Mouse (Mus musculus) embryonic facial prominence, embryonic 10.5 days (tissue): Measurements from ENCODE around the gene Rassf4. TPM values are rescaled to one million over a fixed set of nuclear protein-coding genes. Genes with fewer than 3 reads are reported as not detected.

Source experiments
- DNase-seq: peaks from one replicate; pipeline ENCODE4 v3.0.0-alpha.2; 2017; ENCODE audit warnings: low spot score
- H3K27ac ChIP-seq: fragments of 300-500 bp; sonication (generic); replicated peaks from 2 replicates; pipeline ENCODE4 v1.5.1; 2016; ENCODE audit warnings: mild to moderate bottlenecking
- H3K27me3 ChIP-seq: fragments of 300-500 bp; sonication (generic); replicated peaks from 2 replicates; pipeline ENCODE4 v1.6.1; 2016; ENCODE audit warnings: low read depth, mild to moderate bottlenecking; ENCODE audit not compliant: poor library complexity, severe bottlenecking
- H3K36me3 ChIP-seq: fragments of 300-500 bp; sonication (generic); replicated peaks from 2 replicates; pipeline ENCODE4 v1.6.1; 2016; ENCODE audit warnings: mild to moderate bottlenecking, moderate library complexity
- H3K4me1 ChIP-seq: fragments of 300-500 bp; sonication (generic); 2 replicates; pipeline ENCODE4 v1.6.1; 2016
- H3K4me3 ChIP-seq: fragments of 300-500 bp; sonication (generic); 2 replicates; pipeline ENCODE4 v1.5.1; 2016; ENCODE audit warnings: mild to moderate bottlenecking, moderate library complexity
- H3K9me3 ChIP-seq: fragments of 300-500 bp; sonication (generic); 2 replicates; pipeline ENCODE4 v1.6.1; 2016; ENCODE audit warnings: mild to moderate bottlenecking
- WGBS: fragments of 180-500 bp; shearing (Covaris S2); methylation state at CpG from one replicate; pipeline ENCODE4 v1.1.7; 2016; 5-methylcytosine and 5-hydroxymethylcytosine counted together
- polyA plus RNA-seq: library from polyadenylated mRNA; unstranded; fragments of >200 nt; fragmentation: Nextera tagmentation; extraction: Ambion mirVana; gene quantifications from 2 replicates; pipeline ENCODE4 v1.2.1, GENCODE M21; 2016

Gene Rassf4
- polyA plus RNA-seq, 1 experiment from 2014 or later = 12.8 TPM

DNA sequence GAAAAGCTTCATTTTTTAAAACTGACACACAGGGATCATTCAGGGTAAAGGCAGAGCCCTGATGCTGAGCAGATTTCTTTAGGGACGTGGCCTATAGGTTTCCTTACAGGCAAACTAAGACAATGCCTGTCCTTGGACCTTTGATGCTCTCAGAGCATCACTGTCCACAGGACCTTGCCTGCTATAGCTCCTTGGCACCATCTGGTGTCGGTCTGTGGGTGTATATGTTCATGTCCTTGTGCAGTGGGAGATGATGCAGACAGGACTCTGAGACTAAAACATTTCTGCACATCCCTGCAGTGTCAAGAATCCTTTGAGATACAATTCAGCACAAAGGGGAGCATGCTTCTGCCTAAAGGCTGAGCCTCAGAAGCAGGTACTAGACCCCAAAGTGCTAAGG, 23.7 kb upstream of the Rassf4 start:
- no peak overlapping the region for H3K27ac ChIP-seq
- H3K4me1 ChIP-seq = 0 out of 2 replicates have a peak, but pooled peaks cover 4% of the 10 kb centered on the region
- no peaks in the 10 kb centered on the region for H3K36me3 ChIP-seq
- no peaks in the 10 kb centered on the region for H3K9me3 ChIP-seq
- 59% methylated on average over 2 of the region's 2 CpGs for WGBS
- DNase-seq = no peak
- no peak overlapping the region for H3K4me3 ChIP-seq
- no peaks in the 10 kb centered on the region for H3K27me3 ChIP-seq

DNA sequence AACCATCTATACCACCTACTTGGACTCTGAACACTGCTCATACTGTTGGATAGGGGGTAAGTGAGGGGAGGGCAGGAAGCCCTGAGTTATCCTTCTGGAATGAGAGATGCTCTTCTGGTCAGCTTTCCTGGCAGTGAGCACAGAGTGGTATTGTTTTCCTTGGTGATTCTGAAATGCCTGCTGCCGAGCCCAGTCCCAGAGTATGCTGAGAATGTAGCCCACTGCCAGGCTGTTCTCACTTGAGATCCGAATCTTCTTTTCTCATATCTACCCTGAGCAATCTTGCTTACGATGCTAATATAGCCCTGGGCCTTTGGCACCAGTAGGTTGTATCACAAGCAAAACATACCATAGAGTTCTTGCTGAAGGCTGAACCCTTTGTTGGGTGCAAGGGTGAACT, 20.6 kb upstream of the Rassf4 start:
- no peak for DNase-seq

DNA sequence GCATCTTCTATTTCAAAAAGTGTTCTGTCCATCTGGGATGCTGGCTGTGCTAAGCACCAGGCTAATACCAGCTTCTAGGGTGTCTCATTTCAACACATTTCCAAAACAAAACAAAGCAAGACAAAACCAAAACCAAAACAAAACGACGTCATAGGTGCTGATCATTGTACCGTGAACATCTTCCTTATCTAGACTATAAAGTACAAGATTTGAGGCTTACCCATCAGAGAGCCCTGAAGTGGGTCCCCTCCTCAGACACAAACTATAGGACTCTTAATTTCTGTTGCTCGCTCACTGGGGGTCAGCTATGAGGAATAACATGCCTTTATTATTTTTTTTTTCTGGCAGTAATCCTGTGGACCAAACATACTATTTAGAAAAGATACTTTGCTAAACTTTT, 19.9 kb upstream of the Rassf4 start:
- Histone ChIP-seq H3K9me3 (no peaks in the 10 kb centered on the region), H3K4me3 (no peak overlapping the region), H3K36me3 (no peaks in the 10 kb centered on the region), H3K27ac (no peak overlapping the region), H3K4me1 (no peaks in the 10 kb centered on the region), H3K27me3 (no peaks in the 10 kb centered on the region)
- 78% methylated on average over 4 of the region's 4 CpGs for WGBS
- DNase-seq = no peak

More for the DNA sequence above, 20.6 kb upstream of the Rassf4 start:
- Histone ChIP-seq H3K27me3 (no peaks in the 10 kb centered on the region), H3K9me3 (no peaks in the 10 kb centered on the region), H3K4me1 (no peaks in the 10 kb centered on the region), H3K4me3 (no peak overlapping the region), H3K36me3 (no peaks in the 10 kb centered on the region), H3K27ac (no peak overlapping the region)
- WGBS = 70% methylated on average over 3 of the region's 3 CpGs

DNA sequence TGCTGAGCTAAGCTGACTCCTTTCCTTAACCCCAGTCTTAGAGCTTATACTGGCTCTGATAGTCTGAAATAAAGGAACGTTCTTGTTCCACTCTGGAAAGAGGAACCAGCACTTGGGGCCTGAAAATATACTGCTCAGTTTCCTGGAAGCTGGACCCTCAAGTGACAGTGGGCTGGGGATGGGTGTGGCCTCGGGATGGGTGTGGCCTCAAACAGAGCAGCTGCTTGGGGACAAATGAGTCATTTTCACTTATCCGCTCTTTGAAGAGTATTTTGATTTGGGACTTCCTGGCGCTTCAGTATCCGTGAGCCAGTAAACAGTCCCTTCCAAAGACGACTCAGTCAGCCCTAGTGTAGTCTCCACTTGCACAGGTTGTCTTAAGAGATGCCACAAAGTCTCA, 8.6 kb upstream of the Rassf4 start:
- H3K9me3 ChIP-seq = no peaks in the 10 kb centered on the region
- WGBS = 48% methylated on average over 6 of the region's 6 CpGs
- DNase-seq = no peak
- H3K27me3 ChIP-seq = no peaks in the 10 kb centered on the region
- H3K4me3 ChIP-seq = no peak overlapping the region
- no peak overlapping the region for H3K27ac ChIP-seq
- H3K4me1 ChIP-seq = peaks cover 5% of the 10 kb centered on the region
- no peaks in the 10 kb centered on the region for H3K36me3 ChIP-seq

DNA sequence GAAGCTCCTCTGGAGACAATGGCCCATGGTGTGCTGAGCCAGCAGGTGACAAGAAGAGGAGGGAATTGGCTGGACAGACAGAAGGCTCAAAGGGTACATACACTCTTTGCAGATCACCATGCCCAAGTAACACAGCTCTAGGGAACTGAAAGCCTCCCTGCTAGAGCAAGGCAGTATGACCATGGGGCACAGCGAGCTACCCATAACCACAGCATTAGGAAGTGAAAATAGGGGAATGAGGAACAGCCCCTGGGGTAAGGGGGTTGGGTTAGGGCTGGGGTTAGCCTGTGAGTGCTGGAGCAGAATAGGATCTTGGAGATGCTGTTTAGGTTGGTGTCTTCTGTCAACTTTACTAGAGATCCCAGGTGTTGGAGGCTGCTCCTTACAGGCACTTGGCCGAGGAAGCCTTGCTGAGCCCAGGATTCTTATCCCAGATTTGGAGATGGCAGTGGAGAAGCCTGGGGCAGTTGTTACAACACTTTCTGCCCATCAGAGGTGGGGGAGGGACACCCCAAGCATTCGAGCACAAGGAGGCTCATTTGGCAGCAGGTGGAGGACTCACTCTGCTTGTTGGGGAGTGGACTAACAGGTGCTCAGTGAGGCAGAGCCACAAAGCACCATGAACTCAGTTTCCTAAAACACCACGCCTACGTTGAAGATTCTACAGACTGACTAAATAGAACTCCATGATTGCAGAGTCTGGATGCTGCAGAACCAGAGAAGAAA, 6.0 kb upstream of the Rassf4 start:
- WGBS = 82% methylated on average over 5 of the region's 5 CpGs
- Histone ChIP-seq H3K27ac (no peak overlapping the region), H3K9me3 (no peaks in the 10 kb centered on the region), H3K4me1 (peaks cover 20% of the 10 kb centered on the region), H3K27me3 (0 out of 2 replicates have a peak, but pooled peaks cover 5% of the 10 kb centered on the region), H3K4me3 (no peak overlapping the region), H3K36me3 (no peaks in the 10 kb centered on the region)
- DNase-seq = no peak

DNA sequence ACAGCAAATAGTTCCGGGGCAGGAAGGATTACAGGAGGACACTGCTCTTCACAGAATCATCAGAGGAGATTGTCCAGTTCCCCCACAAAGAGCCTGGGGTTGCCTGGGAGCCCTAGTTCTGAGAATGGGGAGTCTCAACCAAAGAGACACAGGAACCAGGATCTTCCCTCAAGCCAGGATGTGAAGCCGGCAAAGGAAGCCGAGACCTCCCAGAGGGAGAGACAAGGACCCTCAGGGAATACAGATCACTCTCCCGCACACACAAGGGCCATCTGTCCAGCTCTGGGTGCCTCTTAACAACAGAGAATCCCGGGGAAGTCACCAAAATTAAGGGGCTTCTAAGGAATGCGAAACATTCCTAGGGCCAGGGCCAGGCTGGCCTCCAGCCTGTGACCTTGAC, 3.6 kb upstream of the Rassf4 start:
- 29% methylated on average over 6 of the region's 6 CpGs for WGBS
- DNase-seq = no peak
- 0 out of 2 replicates have a peak overlapping the region, but pooled peaks have one; percentile 44 for H3K27ac ChIP-seq

DNA sequence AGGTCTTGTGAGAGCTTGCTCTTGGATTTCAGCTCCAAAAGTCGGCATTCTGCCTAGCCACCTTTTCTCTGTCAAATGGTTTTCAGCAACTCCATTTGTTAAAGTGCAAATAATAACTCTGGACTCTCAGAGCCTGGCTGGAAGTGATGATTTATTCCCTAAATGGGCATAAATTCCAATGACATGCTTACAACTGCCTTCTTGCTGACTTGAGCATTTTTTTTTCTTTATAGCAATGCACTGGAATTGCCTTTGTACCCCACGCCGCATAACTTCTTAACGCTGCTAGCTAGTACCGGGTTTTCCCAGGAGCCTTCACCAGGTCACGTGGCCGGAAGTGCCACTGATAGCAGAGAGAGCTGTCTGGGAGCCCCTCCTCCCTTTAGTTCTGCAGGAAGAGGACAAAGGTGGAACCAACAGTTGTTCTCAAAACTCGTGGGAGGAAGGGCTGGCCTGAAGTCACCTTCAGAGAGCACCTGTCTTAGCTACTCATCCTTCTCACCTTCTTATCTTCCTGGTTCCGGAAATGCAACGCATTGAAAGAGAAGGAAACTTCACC, 2.7 kb upstream of the Rassf4 start:
- Histone ChIP-seq H3K4me3 (no peak overlapping the region), H3K27me3 (peaks cover 24% of the 10 kb centered on the region), H3K4me1 (peaks cover 53% of the 10 kb centered on the region), H3K27ac (no peak overlapping the region), H3K36me3 (no peaks in the 10 kb centered on the region), H3K9me3 (no peaks in the 10 kb centered on the region)
- no peak for DNase-seq
- 77% methylated on average over 10 of the region's 10 CpGs for WGBS

More for the DNA sequence above, 3.6 kb upstream of the Rassf4 start:
- Histone ChIP-seq H3K4me1 (peaks cover 44% of the 10 kb centered on the region), H3K9me3 (no peaks in the 10 kb centered on the region), H3K27me3 (peaks cover 15% of the 10 kb centered on the region), H3K4me3 (no peak overlapping the region), H3K36me3 (no peaks in the 10 kb centered on the region)

DNA sequence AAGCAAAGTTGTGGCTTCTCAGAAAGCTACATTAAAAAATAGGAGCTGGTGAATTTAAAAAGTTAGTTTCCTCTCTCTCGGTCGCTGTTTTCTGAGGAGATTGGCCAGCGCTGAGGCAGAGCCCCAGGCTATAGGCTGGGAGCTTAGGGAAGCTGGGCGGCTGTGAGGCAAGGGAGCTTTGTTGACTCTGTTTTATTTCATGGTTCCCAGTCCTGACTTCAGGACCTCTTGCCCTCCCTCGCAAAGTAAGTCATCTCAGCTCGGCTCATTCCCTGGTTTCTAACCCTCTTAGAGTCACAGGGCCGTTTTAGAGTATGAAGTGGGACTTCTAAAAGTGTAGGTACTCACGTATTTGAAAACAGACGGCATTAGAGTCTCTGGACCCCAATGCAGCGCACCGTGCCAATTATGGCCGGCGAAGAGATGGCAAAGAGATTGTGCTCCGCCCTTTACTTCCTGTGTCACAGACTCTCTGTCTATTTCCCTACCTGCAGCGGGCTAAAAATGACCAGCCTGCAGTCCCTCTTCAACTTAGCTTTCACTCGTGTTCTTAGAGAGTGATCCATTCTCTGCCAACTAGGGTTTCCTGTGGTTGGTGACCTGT, 633 bp upstream of the Rassf4 start:
- no peaks in the 10 kb centered on the region for H3K9me3 ChIP-seq
- peak overlapping the region; percentile 86 for H3K27ac ChIP-seq

DNA sequence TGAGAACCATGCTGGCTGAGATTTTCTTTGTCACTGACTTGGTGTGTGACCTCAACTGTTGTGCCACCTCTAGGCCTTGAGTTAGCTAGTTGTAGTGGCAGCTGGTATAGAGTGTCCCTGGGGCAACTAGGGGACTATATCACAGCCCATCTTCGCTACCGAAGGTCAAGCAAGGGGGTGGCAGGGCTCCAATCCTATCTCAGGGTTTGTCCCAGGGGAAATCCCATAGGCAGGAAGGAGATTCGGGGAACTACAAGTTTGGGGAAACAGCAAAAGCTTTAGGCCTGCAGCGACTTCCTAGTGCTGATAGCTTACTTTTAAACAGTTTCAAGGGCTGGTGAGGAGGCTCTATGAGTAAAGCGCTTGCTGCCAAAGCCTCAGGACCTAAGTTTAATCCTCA, 1.4 kb downstream of the Rassf4 start:
- no peak for DNase-seq
- Histone ChIP-seq H3K4me3 (peak overlapping the region; percentile 72; the same call in 1 of the 2 replicates), H3K4me1 (peaks cover 77% of the 10 kb centered on the region), H3K27ac (0 out of 2 replicates have a peak overlapping the region, but pooled peaks have one; percentile 7), H3K9me3 (no peaks in the 10 kb centered on the region), H3K27me3 (peaks cover 40% of the 10 kb centered on the region), H3K36me3 (no peaks in the 10 kb centered on the region)
- WGBS = 66% methylated on average over 5 of the region's 5 CpGs

More for the DNA sequence above, 633 bp upstream of the Rassf4 start:
- Histone ChIP-seq H3K36me3 (no peaks in the 10 kb centered on the region), H3K27me3 (peaks cover 40% of the 10 kb centered on the region), H3K4me3 (peak overlapping the region; percentile 72), H3K4me1 (peaks cover 72% of the 10 kb centered on the region)
- no peak for DNase-seq
- 21% methylated on average over 16 of the region's 16 CpGs for WGBS

DNA sequence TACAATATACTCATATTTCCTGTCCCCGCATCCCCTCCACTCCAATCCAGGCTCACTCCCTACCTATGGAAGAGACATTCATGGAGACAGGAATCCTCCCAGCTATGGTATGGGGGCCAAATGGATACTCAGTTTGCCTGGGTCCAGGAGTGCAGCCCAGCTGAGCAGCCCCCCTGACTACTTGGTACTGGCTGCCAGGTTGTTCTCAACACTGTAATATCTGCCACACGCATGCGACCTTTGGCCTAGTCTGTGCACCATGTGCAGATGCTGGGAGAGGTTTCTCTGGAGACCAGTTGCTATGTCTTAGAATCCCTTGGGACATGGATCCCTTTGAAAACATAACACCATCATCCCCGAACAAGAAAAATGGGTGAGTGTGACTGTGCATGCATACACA, 2.0 kb downstream of the Rassf4 start:
- WGBS = 83% methylated on average over 4 of the region's 4 CpGs
- Histone ChIP-seq H3K4me3 (peak overlapping the region; percentile 72; the same call in 1 of the 2 replicates), H3K36me3 (no peaks in the 10 kb centered on the region), H3K4me1 (peaks cover 77% of the 10 kb centered on the region), H3K27ac (no peak overlapping the region; the same call in 1 of the 2 replicates), H3K9me3 (no peaks in the 10 kb centered on the region), H3K27me3 (peaks cover 40% of the 10 kb centered on the region)
- no peak for DNase-seq

DNA sequence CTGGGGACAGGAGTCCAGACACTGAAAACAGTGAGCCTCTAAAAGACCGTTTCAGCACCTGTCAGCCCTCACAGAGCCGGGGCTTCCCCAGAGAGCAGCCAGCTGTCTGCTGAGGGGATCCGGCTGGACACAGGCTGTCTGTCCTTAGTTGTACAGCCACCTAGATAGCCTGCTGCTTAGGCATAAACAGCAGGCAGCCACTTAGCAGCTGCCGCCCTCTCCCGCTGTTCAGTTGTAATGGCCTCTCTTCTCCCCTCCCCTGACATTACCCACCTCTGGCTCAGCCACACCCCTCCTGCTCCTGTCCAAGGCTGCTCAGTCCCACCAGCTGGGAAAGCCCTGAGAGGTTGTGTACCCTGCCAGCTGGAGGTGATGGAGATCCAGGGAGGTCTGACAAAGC, 2.7 kb downstream of the Rassf4 start:
- Histone ChIP-seq H3K4me1 (peaks cover 78% of the 10 kb centered on the region), H3K9me3 (no peaks in the 10 kb centered on the region), H3K27ac (peak overlapping the region; percentile 68), H3K36me3 (no peaks in the 10 kb centered on the region), H3K27me3 (peaks cover 40% of the 10 kb centered on the region), H3K4me3 (peak overlapping the region; percentile 19; the same call in 1 of the 2 replicates)
- 7% methylated on average over 5 of the region's 5 CpGs for WGBS
- peak; percentile 45 for DNase-seq

DNA sequence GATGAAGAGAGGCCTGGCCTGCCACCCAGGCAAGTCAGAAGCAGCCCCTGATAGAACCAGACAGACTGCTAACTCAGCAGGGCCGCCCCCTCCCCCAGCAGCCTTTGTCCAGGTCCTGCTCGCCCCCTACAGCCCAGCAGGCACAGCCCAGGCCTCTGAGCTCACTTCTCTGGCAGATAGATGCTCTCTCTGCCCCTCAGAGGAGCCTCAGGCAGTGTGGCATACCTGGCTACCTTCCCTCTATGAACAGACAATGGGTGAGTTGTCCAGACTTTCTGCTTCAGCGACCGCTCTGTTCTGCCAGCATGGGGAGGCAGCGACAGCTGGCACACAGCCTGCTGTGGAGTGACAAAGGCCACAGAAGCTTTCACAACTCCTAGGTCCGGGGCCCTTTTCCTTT, 3.6 kb downstream of the Rassf4 start:
- peak overlapping the region; percentile 19 for H3K4me3 ChIP-seq
- DNase-seq = peak; percentile 41
- H3K27me3 ChIP-seq = peaks cover 39% of the 10 kb centered on the region
- H3K9me3 ChIP-seq = no peaks in the 10 kb centered on the region
- peak overlapping the region; percentile 68 for H3K27ac ChIP-seq
- WGBS = 24% methylated on average over 6 of the region's 6 CpGs
- peaks cover 77% of the 10 kb centered on the region for H3K4me1 ChIP-seq
- H3K36me3 ChIP-seq = no peaks in the 10 kb centered on the region
